Mouse (Mus musculus) R1 (cell line): ENCODE measurements around the gene Tacc3.

Source experiments
- DNase-seq: peaks from one replicate; pipeline ENCODE4 v3.0.0-alpha.2; 2018; ENCODE audit warnings: low read depth, low spot score

The Tacc3 gene

GRCm38 (mm10) chr5:33694848-33695717 lies 37.2 kb downstream of the Tacc3 start:
- DNase-seq = peak; percentile 46

GRCm38 (mm10) chr5:33695718-33696121 lies 37.8 kb downstream of the Tacc3 start:
- DNase-seq = peak; percentile 51

- no peak for DNase-seq
Measured at GRCm38 (mm10) chr5:33696430-33696829, 38.5 kb downstream of the Tacc3 start.

GRCm38 (mm10) chr5:33697534-33697933 lies 39.6 kb downstream of the Tacc3 start:
- DNase-seq = no peak

GRCm38 (mm10) chr5:33697947-33698512 lies 40.1 kb downstream of the Tacc3 start:
- no peak for DNase-seq

- DNase-seq = no peak
Measured at GRCm38 (mm10) chr5:33698669-33699068, 40.7 kb downstream of the Tacc3 start.

GRCm38 (mm10) chr5:33700010-33700409 lies 42.1 kb downstream of the Tacc3 start:
- DNase-seq = no peak

GRCm38 (mm10) chr5:33701832-33702231 lies 43.9 kb downstream of the Tacc3 start:
- no peak for DNase-seq

- DNase-seq = no peak
Measured at GRCm38 (mm10) chr5:33703999-33704398, 46.1 kb downstream of the Tacc3 start.

GRCm38 (mm10) chr5:33704945-33705611 lies 47.1 kb downstream of the Tacc3 start:
- no peak for DNase-seq

GRCm38 (mm10) chr5:33705612-33706349 lies 47.9 kb downstream of the Tacc3 start:
- no peak for DNase-seq

GRCm38 (mm10) chr5:33706350-33706629 lies 48.4 kb downstream of the Tacc3 start:
- DNase-seq = no peak

- no peak for DNase-seq
Measured at GRCm38 (mm10) chr5:33707163-33707562, 49.2 kb downstream of the Tacc3 start.

GRCm38 (mm10) chr5:33709037-33709436 lies 51.1 kb downstream of the Tacc3 start:
- DNase-seq = no peak

GRCm38 (mm10) chr5:33712550-33712949 lies 54.6 kb downstream of the Tacc3 start:
- no peak for DNase-seq

GRCm38 (mm10) chr5:33715182-33715581 lies 57.3 kb downstream of the Tacc3 start:
- no peak for DNase-seq

GRCm38 (mm10) chr5:33716467-33716866 lies 58.5 kb downstream of the Tacc3 start:
- DNase-seq = no peak

- peak; percentile 38 for DNase-seq
Measured at GRCm38 (mm10) chr5:33718460-33718859, 60.5 kb downstream of the Tacc3 start.

- peak; percentile 21 for DNase-seq
Measured at GRCm38 (mm10) chr5:33720852-33721490, 63.0 kb downstream of the Tacc3 start.

GRCm38 (mm10) chr5:33721541-33722265 lies 63.8 kb downstream of the Tacc3 start, which contains the start of gene Fgfr3:
Fgfr3 (plus strand) TSS chr5:33721674.
- DNase-seq = peak; percentile 64
